Mouse (Mus musculus) right cerebral cortex, postnatal 4 days (tissue): ENCODE measurements around the gene Tgfb1.
A peak's percentile ranks its signal among the peaks of the same experiment; 100 is the strongest.
"Not testable (repeated sequence)": the region's sequence is repeated elsewhere in the genome, so short reads cannot be mapped to it uniquely, and the experiment has no call there.

Source experiments
- DNase-seq: peaks from one replicate; pipeline ENCODE4 v3.0.0-alpha.2; 2022

Gene Tgfb1

DNA sequence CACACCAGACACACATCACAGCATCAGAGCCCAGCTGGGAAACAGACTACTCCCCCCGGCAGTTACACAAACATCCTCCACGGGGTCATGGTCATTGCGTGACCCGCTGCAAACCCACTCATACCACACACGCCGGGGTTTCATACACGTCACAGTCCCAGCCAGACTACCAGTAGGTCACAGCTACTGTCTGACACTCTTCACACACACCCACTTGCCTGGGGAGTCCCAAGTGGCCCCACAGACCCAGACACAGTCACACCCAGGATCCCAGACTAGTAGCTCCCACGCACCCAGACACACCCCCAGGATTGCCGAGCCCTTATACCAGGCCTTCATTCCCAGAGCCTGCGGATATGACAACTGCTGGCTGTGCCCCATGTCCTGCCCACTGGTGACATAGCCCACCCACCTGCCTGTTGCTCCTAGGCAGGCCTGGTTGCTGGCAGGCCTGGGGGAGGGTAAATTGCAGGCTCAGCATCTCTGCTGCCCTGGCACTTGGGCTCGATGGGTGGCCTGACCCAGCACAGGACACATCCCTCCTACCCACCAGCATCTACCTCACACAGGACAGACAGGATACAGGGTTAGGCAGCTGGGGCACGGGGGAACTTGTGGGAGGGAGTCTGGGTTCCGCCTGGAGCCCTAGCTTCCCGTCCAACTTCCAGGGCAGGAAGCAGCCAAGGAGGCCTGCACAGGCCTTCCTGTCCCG, 20.9 kb downstream of the Tgfb1 start:
- no peak for DNase-seq

- DNase-seq, result no peak
Observed at GRCm38 (mm10) chr7:25709961-25710360, 23.2 kb downstream of the Tgfb1 start.

DNA sequence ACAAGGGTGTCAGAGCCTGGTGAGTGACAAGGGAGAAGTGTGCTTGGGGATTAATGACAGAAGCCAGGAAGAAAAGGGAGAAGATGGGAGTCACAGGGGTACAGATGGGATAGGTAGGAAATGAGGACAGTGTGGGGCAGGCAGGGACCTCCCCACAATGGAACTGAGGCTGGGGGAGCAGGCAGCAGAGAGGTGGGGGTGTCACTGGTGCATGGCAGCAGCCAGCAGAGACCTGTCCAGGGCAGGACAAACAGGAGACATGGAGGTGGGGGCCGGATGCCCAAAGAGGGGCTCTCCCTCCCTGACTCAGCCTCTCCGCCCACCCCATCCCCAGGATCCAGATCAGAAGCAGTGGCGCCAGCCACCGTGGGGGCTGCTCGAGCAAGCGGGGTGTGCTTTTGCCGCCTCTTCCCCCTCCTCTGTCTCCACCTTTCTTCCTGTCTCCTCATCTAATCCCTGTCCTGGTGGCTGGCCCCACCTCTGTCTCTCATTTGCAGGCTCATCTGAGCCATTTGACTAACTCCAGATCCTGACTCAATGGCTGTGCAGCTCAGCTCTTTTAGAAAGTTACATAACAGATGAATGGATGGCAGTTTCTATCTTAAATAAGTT, 23.8 kb downstream of the Tgfb1 start:
- DNase-seq, result no peak

DNA sequence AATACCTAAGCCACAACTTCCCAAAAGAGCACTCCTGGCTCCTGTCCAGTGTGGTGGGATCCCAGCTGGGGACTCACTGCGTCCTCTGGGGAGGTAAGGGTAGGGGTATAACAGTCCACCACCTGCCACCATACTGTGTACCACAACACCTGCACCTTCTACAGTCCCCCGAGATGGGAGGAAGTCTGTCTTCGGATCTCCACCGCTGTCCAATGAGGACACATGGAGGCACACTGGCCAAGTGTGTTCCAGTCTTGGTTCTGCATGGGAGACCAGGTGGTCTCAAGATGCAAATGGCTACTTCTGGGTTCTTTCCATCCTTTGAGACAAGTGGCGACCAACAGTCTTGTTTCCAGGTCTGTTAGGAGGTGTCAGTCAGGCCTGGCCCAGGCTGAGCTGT, 24.4 kb downstream of the Tgfb1 start:
- no peak for DNase-seq

- DNase-seq, result no peak
Observed at GRCm38 (mm10) chr7:25711731-25712197, 25.0 kb downstream of the Tgfb1 start.

DNA sequence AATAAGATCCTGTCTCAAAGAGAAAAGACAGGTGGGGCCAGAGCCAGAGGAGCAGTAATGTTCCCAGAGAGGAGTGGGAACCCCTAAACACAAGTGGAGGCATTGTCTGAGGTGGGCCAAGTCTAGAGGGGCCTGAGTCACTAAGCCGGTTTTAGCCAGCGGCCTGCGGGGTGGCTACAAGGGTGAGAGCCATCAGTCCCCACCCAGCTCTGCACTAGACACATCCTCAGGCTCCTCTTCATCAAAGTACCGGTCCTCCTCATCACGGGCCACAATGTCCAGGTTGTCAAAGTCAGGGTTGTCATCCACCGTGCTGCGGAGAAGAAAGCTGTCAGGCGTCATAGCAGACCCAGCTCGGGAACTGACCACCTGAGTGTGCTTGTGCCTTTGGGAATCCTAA, 26.0 kb downstream of the Tgfb1 start:
- DNase-seq, result no peak

DNA sequence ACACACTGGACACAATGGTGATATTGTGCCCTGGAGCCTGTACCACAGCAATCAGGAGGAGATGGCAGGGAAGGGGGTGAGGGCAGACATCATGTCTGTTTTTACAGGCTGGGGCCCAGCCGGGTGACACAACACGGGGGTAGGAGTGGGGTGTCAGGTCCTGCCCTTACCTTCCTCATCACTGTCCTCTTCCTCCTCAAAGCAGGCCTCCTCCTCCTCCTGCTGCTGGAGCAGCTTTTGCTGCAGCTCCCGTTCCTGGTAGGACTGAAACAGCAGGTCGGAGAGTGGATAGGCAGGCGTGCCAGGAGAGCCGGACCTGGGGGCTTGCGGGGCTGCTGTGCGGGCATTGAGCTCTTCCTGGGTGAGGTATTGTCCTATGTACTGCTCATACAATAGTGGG, 27.8 kb downstream of the Tgfb1 start:
- DNase-seq, result no peak

- no peak for DNase-seq
Observed at GRCm38 (mm10) chr7:25715731-25716271, 29.0 kb downstream of the Tgfb1 start.

DNA sequence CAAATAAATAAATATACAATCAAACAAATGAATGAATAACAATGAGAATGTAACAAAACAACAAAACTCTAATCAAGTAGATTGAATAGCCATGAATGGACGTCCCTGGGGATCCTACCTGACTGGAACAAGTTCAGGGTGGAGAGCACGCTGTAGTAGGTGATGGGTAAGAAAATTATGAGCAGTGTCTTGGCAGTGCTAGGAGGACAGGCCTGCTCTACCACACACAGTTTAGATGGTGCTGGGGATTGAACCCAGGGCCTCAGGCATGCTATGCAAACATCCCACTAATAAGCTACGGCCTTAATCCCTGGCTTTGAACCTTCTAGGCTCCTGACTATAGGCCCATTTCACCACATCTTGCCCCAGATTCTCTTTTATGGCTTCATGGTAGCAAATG, 30.7 kb downstream of the Tgfb1 start:
- no peak for DNase-seq

DNA sequence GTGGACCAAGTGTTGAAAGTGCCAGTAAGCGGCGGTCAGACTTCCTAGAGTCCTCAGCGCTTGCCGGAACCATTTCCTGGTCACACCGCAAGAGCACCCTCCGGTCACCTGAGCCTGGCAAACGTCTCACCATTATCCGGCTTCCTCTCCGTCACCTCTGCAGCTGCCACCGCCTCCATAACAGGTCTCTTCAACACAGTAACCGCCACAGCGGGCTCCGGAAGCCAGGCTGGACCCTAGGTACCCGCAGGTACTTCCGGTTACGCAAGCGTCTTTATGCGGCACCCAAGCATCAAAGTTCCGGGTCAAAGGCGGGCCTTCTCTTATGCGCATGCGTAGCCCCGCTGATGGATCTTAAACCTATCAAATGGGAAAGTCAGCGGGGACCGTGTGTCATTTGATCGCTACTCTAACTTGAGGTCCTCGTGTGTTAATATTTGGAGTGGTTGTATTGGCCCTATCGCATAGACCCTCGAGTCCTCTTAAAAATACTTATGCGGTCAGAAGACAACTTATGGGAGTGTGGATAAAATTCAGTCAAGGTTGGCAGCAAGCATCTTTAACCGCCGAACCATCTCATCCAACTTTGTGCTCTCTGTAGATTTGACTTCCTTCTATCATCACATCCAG, 32.1 kb downstream of the Tgfb1 start, which contains the start of gene Ccdc97:
Ccdc97 (minus strand) TSS at position 301 of the 630 bp plus-strand sequence.
- DNase-seq, result peak; percentile 89

GRCm38 (mm10) chr7:25719761-25720610, 33.2 kb downstream of the Tgfb1 start:
- peak; percentile 87 for DNase-seq

DNA sequence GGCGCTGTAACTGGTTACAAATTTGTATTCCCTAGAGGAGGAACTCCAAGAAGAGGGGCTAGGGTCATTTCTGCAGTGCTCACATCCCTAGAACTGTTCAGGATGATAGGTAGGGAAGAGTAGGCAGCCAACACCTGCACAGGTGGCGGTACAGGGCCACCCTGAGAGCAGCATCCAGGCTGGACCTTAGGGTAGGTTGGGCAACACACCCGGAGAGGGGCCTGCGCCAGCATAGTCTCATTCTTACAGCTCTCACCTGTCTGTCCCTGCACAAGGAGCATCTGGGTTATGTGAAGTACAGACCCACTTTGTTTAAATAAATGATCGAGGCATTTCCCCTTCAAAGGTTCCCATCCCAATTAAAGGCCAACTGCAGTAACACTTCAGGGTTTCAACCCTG, 34.0 kb downstream of the Tgfb1 start:
- DNase-seq, result no peak

DNA sequence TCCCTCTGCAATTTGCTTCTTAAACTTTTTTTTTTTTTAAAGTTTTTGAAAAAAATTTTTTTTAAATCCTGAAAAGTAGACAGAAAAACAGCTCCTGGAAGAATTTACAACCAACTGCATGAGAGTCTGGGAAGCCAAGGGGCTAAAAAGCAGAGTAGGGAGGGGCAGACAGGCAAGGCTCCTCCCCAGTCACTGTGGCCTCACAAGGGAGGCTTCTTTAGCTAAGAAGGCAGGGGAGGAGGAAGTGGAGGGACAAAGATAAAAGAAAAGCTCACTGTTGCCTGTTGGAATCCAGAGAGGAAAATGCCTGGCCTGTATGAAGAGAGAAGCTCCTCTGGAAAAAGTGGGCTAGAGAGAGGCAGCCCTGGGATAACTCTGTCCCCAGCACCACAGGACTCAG, 35.0 kb downstream of the Tgfb1 start:
- DNase-seq, result not testable (repeated sequence)

DNA sequence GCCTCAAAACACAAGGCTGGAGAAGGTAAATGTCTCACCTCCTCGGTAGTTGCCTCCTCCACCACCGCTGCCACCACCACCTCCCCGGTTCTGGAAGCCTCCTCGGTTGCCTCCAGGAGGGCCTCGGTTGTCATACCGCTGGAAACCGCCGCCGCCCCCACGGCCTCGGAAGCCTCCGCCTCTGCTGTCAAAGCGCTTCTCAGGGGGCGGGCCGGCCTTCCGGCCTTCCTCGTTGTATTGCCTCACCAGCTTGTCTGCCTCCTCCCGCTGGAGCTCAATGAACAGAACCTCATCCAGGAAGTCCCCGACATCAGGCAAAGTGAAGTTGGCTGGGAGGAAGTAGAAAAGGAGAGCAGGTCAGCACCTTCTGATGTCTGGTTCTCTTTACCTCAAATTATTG, 39.1 kb downstream of the Tgfb1 start:
- DNase-seq, result no peak

- DNase-seq, result no peak
Observed at GRCm38 (mm10) chr7:25727800-25728199, 41.0 kb downstream of the Tgfb1 start.

DNA sequence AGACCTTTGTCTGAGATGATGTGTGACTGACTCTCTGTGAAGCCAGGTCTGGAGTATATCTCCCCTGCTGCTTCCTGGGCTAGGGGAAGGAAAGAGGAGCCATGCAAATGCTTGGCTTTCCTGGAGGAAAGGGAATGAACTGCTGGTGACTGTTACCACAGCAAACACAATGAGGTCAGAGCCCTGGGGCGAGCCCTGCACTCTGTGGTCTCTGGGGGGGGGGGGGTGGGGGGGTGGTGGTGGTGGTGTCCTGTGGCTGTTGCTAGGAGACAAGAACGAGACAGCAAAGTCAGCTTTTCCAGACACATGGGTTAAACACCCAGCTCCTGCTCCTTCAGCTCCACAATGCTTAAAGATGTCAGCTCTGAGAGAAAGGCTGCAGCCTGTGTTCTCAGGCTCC, 42.6 kb downstream of the Tgfb1 start:
- DNase-seq, result no peak

- DNase-seq, result no peak
Observed at GRCm38 (mm10) chr7:25729862-25730261, 43.1 kb downstream of the Tgfb1 start.

GRCm38 (mm10) chr7:25731294-25732055, 44.7 kb downstream of the Tgfb1 start:
- DNase-seq, result no peak

- DNase-seq, result no peak
Observed at GRCm38 (mm10) chr7:25734991-25735390, 48.2 kb downstream of the Tgfb1 start.

GRCm38 (mm10) chr7:25736920-25737319, 50.1 kb downstream of the Tgfb1 start:
- DNase-seq, result no peak

GRCm38 (mm10) chr7:25738277-25738676, 51.5 kb downstream of the Tgfb1 start:
- no peak for DNase-seq

- no peak for DNase-seq
Observed at GRCm38 (mm10) chr7:25746844-25747243, 60.0 kb downstream of the Tgfb1 start.
